Mouse (Mus musculus) liver, postnatal 0 days (tissue): ENCODE measurements at regions not wholly inside any gene's neighbourhood (a gene's known extent, or its start where the extent isn't known, plus 50 kb on each side); places are given as distances from the start of the nearest gene placed in this dataset.

Experiments used
- CTCF ChIP-seq: sonication (generic); IDR thresholded peaks from 2 replicates; pipeline ENCODE4 v1.5.1; 2016; ENCODE audit warnings: antibody characterized with exemption, low read depth
- EP300 ChIP-seq: IDR thresholded peaks from 2 replicates; pipeline ENCODE4 v1.6.1; 2016; ENCODE audit warnings: antibody characterized with exemption, low read depth, mild to moderate bottlenecking

DNA sequence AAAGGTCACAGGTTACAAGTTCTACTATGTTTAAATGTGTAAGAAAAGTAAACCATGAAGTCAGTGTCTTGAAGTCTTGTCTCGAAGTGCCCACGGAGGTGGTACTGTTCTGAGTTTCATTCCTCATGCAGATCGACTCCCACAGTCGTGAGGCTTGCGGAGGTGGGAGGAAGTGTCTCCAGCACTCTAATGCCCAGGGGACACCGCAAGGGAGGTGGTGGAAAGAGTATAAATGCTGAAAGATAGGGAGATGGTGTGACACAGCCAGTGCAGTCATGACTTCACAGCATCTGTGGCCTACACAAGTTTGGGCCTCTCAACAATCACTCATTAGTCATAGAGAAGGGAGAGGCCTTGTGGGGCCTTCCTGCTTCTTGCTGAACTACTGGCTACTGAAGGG lies 112.8 kb upstream of the Adra1d start:
- no peak for TF ChIP-seq CTCF
- no peak for TF ChIP-seq EP300
